Mouse (Mus musculus) heart, embryonic 10.5 days (tissue): ENCODE measurements around the gene Iqck. TPM values are rescaled to one million over a fixed set of nuclear protein-coding genes. Genes with fewer than 3 reads are reported as not detected.

ENCODE experiments used
- DNase-seq: peaks from one replicate; pipeline ENCODE4 v3.0.0-alpha.2; 2017; ENCODE audit warnings: low spot score
- H3K27ac ChIP-seq: fragments of 300-500 bp; sonication (generic); 2 replicates; pipeline ENCODE4 v1.5.1; 2016; ENCODE audit warnings: mild to moderate bottlenecking
- H3K27me3 ChIP-seq: fragments of 300-500 bp; sonication (generic); 2 replicates; pipeline ENCODE4 v1.6.1; 2016; ENCODE audit warnings: mild to moderate bottlenecking; ENCODE audit not compliant: poor library complexity, insufficient read depth, severe bottlenecking
- H3K36me3 ChIP-seq: fragments of 300-500 bp; sonication (generic); 2 replicates; pipeline ENCODE4 v1.6.1; 2016; ENCODE audit warnings: mild to moderate bottlenecking, moderate library complexity
- H3K4me1 ChIP-seq: fragments of 300-500 bp; sonication (generic); 2 replicates; pipeline ENCODE4 v1.6.1; 2016; ENCODE audit warnings: mild to moderate bottlenecking
- H3K4me3 ChIP-seq: fragments of 300-500 bp; sonication (generic); 2 replicates; pipeline ENCODE4 v1.5.1; 2016; ENCODE audit warnings: mild to moderate bottlenecking, moderate library complexity
- H3K9me3 ChIP-seq: fragments of 300-500 bp; sonication (generic); 2 replicates; pipeline ENCODE4 v1.6.1; 2016; ENCODE audit warnings: mild to moderate bottlenecking, moderate library complexity
- WGBS: fragments of 180-500 bp; shearing (Covaris S2); methylation state at CpG from one replicate; pipeline ENCODE4 v1.1.7; 2016; 5-methylcytosine and 5-hydroxymethylcytosine counted together
- polyA plus RNA-seq: library from polyadenylated mRNA; unstranded; fragments of >200 nt; fragmentation: Nextera tagmentation; extraction: Ambion mirVana; gene quantifications from 2 replicates; pipeline ENCODE4 v1.2.1, GENCODE M21; 2016

Gene Iqck
- polyA plus RNA-seq, 1 experiment from 2014 or later: 1.6 TPM

- no peaks in the 10 kb centered on the region for H3K36me3 ChIP-seq
- no peaks in the 10 kb centered on the region for H3K27me3 ChIP-seq
- WGBS: 74% methylated on average over 7 of the region's 7 CpGs
- H3K27ac ChIP-seq: no peak overlapping the region
- DNase-seq: no peak
- peaks cover 11% of the 10 kb centered on the region; the same call in 1 of the 2 replicates for H3K4me1 ChIP-seq
- H3K9me3 ChIP-seq: no peaks in the 10 kb centered on the region
- H3K4me3 ChIP-seq: no peak overlapping the region
Measured at GRCm38 (mm10) chr7:118949749-118950148, 94.2 kb downstream of the Iqck start.

GRCm38 (mm10) chr7:118953626-118954282 is 98.2 kb downstream of the Iqck start:
- WGBS: 64% methylated on average over 11 of the region's 11 CpGs
- H3K4me1 ChIP-seq: 0 out of 2 replicates have a peak, but pooled peaks cover 3% of the 10 kb centered on the region
- no peak for DNase-seq
- H3K27ac ChIP-seq: no peak overlapping the region
- no peaks in the 10 kb centered on the region for H3K27me3 ChIP-seq
- H3K4me3 ChIP-seq: no peak overlapping the region
- no peaks in the 10 kb centered on the region for H3K36me3 ChIP-seq
- H3K9me3 ChIP-seq: no peaks in the 10 kb centered on the region

- 86% methylated on average over 1 of the region's 1 CpGs for WGBS
- no peaks in the 10 kb centered on the region for H3K36me3 ChIP-seq
- H3K27ac ChIP-seq: no peak overlapping the region
- DNase-seq: no peak
- H3K4me3 ChIP-seq: no peak overlapping the region
- peaks cover 13% of the 10 kb centered on the region for H3K4me1 ChIP-seq
- no peaks in the 10 kb centered on the region for H3K9me3 ChIP-seq
- H3K27me3 ChIP-seq: no peaks in the 10 kb centered on the region
Measured at GRCm38 (mm10) chr7:118954968-118955367, 99.4 kb downstream of the Iqck start.

- no peaks in the 10 kb centered on the region for H3K36me3 ChIP-seq
- 69% methylated on average over 4 of the region's 4 CpGs for WGBS
- no peaks in the 10 kb centered on the region for H3K27me3 ChIP-seq
- H3K4me1 ChIP-seq: peaks cover 15% of the 10 kb centered on the region
- H3K4me3 ChIP-seq: no peak overlapping the region
- no peaks in the 10 kb centered on the region for H3K9me3 ChIP-seq
- H3K27ac ChIP-seq: no peak overlapping the region
- DNase-seq: no peak
Measured at GRCm38 (mm10) chr7:118956616-118957246, 101.2 kb downstream of the Iqck start.

GRCm38 (mm10) chr7:118959209-118959608 is 103.7 kb downstream of the Iqck start:
- no peak overlapping the region for H3K4me3 ChIP-seq
- DNase-seq: no peak
- 0 out of 2 replicates have a peak, but pooled peaks cover 4% of the 10 kb centered on the region for H3K27me3 ChIP-seq
- no peaks in the 10 kb centered on the region for H3K9me3 ChIP-seq
- 52% methylated on average over 7 of the region's 7 CpGs for WGBS
- H3K4me1 ChIP-seq: peaks cover 12% of the 10 kb centered on the region
- H3K36me3 ChIP-seq: no peaks in the 10 kb centered on the region
- peak overlapping the region; percentile 13; the same call in 1 of the 2 replicates for H3K27ac ChIP-seq

- WGBS: 0% methylated on average over 3 of the region's 3 CpGs
- Histone ChIP-seq H3K27ac (no peak overlapping the region), H3K27me3 (0 out of 2 replicates have a peak, but pooled peaks cover 4% of the 10 kb centered on the region), H3K36me3 (no peaks in the 10 kb centered on the region), H3K9me3 (no peaks in the 10 kb centered on the region), H3K4me1 (peaks cover 10% of the 10 kb centered on the region), H3K4me3 (no peak overlapping the region)
- DNase-seq: no peak
Measured at GRCm38 (mm10) chr7:118964777-118965176, 109.2 kb downstream of the Iqck start.

- no peak for DNase-seq
- 27% methylated on average over 7 of the region's 7 CpGs for WGBS
- no peak overlapping the region for H3K4me3 ChIP-seq
Measured at GRCm38 (mm10) chr7:118965198-118965597, 109.6 kb downstream of the Iqck start.

GRCm38 (mm10) chr7:118968870-118969269 is 113.3 kb downstream of the Iqck start:
- no peak overlapping the region for H3K4me3 ChIP-seq
- 76% methylated on average over 3 of the region's 3 CpGs for WGBS
- H3K4me1 ChIP-seq: peaks cover 6% of the 10 kb centered on the region; the same call in 1 of the 2 replicates
- H3K9me3 ChIP-seq: no peaks in the 10 kb centered on the region
- H3K27me3 ChIP-seq: no peaks in the 10 kb centered on the region
- DNase-seq: no peak
- no peaks in the 10 kb centered on the region for H3K36me3 ChIP-seq
- H3K27ac ChIP-seq: no peak overlapping the region

More at GRCm38 (mm10) chr7:118965198-118965597, 109.6 kb downstream of the Iqck start:
- H3K27ac ChIP-seq: no peak overlapping the region
- no peaks in the 10 kb centered on the region for H3K9me3 ChIP-seq
- H3K4me1 ChIP-seq: peaks cover 6% of the 10 kb centered on the region; the same call in 1 of the 2 replicates
- 0 out of 2 replicates have a peak, but pooled peaks cover 4% of the 10 kb centered on the region for H3K27me3 ChIP-seq
- H3K36me3 ChIP-seq: no peaks in the 10 kb centered on the region

- H3K27me3 ChIP-seq: no peaks in the 10 kb centered on the region
- H3K4me1 ChIP-seq: peaks cover 7% of the 10 kb centered on the region
- peaks cover 4% of the 10 kb centered on the region; the same call in 1 of the 2 replicates for H3K36me3 ChIP-seq
- H3K4me3 ChIP-seq: no peak overlapping the region
- no peak overlapping the region for H3K27ac ChIP-seq
- DNase-seq: no peak
- H3K9me3 ChIP-seq: no peaks in the 10 kb centered on the region
- WGBS: 63% methylated on average over 8 of the region's 8 CpGs
Measured at GRCm38 (mm10) chr7:118971499-118971898, 115.9 kb downstream of the Iqck start.

GRCm38 (mm10) chr7:118972306-118972705 is 116.8 kb downstream of the Iqck start:
- Histone ChIP-seq H3K4me1 (peaks cover 15% of the 10 kb centered on the region), H3K27ac (no peak overlapping the region), H3K36me3 (peaks cover 4% of the 10 kb centered on the region; the same call in 1 of the 2 replicates), H3K9me3 (no peaks in the 10 kb centered on the region), H3K27me3 (no peaks in the 10 kb centered on the region), H3K4me3 (no peak overlapping the region)
- DNase-seq: no peak
- 79% methylated on average over 5 of the region's 5 CpGs for WGBS

GRCm38 (mm10) chr7:118973377-118973776 is 117.8 kb downstream of the Iqck start:
- no peaks in the 10 kb centered on the region for H3K27me3 ChIP-seq
- peaks cover 17% of the 10 kb centered on the region for H3K4me1 ChIP-seq
- H3K4me3 ChIP-seq: no peak overlapping the region
- no peaks in the 10 kb centered on the region for H3K9me3 ChIP-seq
- peaks cover 4% of the 10 kb centered on the region; the same call in 1 of the 2 replicates for H3K36me3 ChIP-seq
- no peak overlapping the region for H3K27ac ChIP-seq
- DNase-seq: no peak
- WGBS: 81% methylated on average over 4 of the region's 4 CpGs

- H3K27me3 ChIP-seq: no peaks in the 10 kb centered on the region
- H3K4me3 ChIP-seq: no peak overlapping the region
- 54% methylated on average over 3 of the region's 3 CpGs for WGBS
- H3K27ac ChIP-seq: no peak overlapping the region
- H3K36me3 ChIP-seq: peaks cover 4% of the 10 kb centered on the region; the same call in 1 of the 2 replicates
- DNase-seq: no peak
- no peaks in the 10 kb centered on the region for H3K9me3 ChIP-seq
- peaks cover 20% of the 10 kb centered on the region for H3K4me1 ChIP-seq
Measured at GRCm38 (mm10) chr7:118975837-118976236, 120.3 kb downstream of the Iqck start.
